Mouse (Mus musculus) left cerebral cortex, adult 2 months (tissue): ENCODE measurements at regions not wholly inside any gene's neighbourhood (a gene's known extent, or its start where the extent isn't known, plus 50 kb on each side); places are given as distances from the start of the nearest gene placed in this dataset.

Source experiments
- DNase-seq, 2 experiments: peaks; one replicate each; pipeline ENCODE4 v3.0.0; 2021 to 2022; ENCODE audit warnings: low spot score in 2 of 2, mixed read lengths in 1 of 2; ENCODE audit errors: extremely low spot score in 1 of 2
- H3K27ac ChIP-seq: fragments of 200-600 bp; 2 replicates; pipeline ENCODE4 v1.8.1; 2022
- H3K4me3 ChIP-seq: fragments of 200-600 bp; 2 replicates; pipeline ENCODE4 v1.8.1; 2022
- CTCF ChIP-seq: fragments of 200-600 bp; IDR thresholded peaks from 2 replicates; pipeline ENCODE4 v1.8.1; 2022; ENCODE audit warnings: antibody characterized with exemption, mild to moderate bottlenecking, moderate library complexity
- intact Hi-C: fragments of 180-260 bp; cut with DNase I; formaldehyde crosslinking; loops from one replicate; pipeline ENCODE4 v1.15.1; 2025

- intact Hi-C loops, result no loop called here
- TF ChIP-seq CTCF, result no peak
- no peak for DNase-seq
- Histone ChIP-seq H3K27ac (no peak overlapping the region), H3K4me3 (no peak overlapping the region)
Observed at GRCm38 (mm10) chr11:45179019-45179418, 561.9 kb downstream of the Ebf1 start.

- Histone ChIP-seq H3K4me3 (no peak overlapping the region), H3K27ac (no peak overlapping the region)
- TF ChIP-seq CTCF, result no peak
- intact Hi-C loops, result no loop called here
- no peak for DNase-seq
Observed at GRCm38 (mm10) chr11:45190601-45191370, 573.7 kb downstream of the Ebf1 start.

- no peak overlapping the region for H3K27ac ChIP-seq
- no peak overlapping the region for H3K4me3 ChIP-seq
- TF ChIP-seq CTCF, result no peak
- intact Hi-C loops, result no loop called here
- no peak for DNase-seq
Observed at GRCm38 (mm10) chr11:45191392-45192189, 574.5 kb downstream of the Ebf1 start.

GRCm38 (mm10) chr11:45193319-45193718 lies 576.2 kb downstream of the Ebf1 start:
- no peak for TF ChIP-seq CTCF
- intact Hi-C loops, result no loop called here
- no peak for DNase-seq
- Histone ChIP-seq H3K27ac (no peak overlapping the region), H3K4me3 (no peak overlapping the region)

- intact Hi-C loops, result no loop called here
- DNase-seq, result no peak
- no peak overlapping the region for H3K27ac ChIP-seq
- no peak for TF ChIP-seq CTCF
- H3K4me3 ChIP-seq, result no peak overlapping the region
Observed at GRCm38 (mm10) chr11:45199520-45199919, 582.4 kb downstream of the Ebf1 start.

GRCm38 (mm10) chr11:45200714-45201405 lies 583.7 kb downstream of the Ebf1 start:
- no peak for TF ChIP-seq CTCF
- Histone ChIP-seq H3K27ac (no peak overlapping the region), H3K4me3 (no peak overlapping the region)
- no peak for DNase-seq
- intact Hi-C loops, result no loop called here

GRCm38 (mm10) chr11:45203446-45203845 lies 586.3 kb downstream of the Ebf1 start:
- TF ChIP-seq CTCF, result no peak
- DNase-seq, result no peak
- H3K4me3 ChIP-seq, result no peak overlapping the region
- no peak overlapping the region for H3K27ac ChIP-seq
- intact Hi-C loops, result no loop called here

- DNase-seq, result no peak
- Histone ChIP-seq H3K27ac (no peak overlapping the region), H3K4me3 (no peak overlapping the region)
- intact Hi-C loops, result no loop called here
- no peak for TF ChIP-seq CTCF
Observed at GRCm38 (mm10) chr11:45206611-45207525, 589.8 kb downstream of the Ebf1 start.

GRCm38 (mm10) chr11:45214096-45214495 lies 597.0 kb downstream of the Ebf1 start:
- TF ChIP-seq CTCF, result no peak
- Histone ChIP-seq H3K4me3 (no peak overlapping the region), H3K27ac (no peak overlapping the region)
- no peak for DNase-seq
- intact Hi-C loops, result no loop called here

GRCm38 (mm10) chr11:45216942-45217474 lies 599.9 kb downstream of the Ebf1 start:
- Histone ChIP-seq H3K4me3 (no peak overlapping the region), H3K27ac (no peak overlapping the region)
- no peak for DNase-seq
- no peak for TF ChIP-seq CTCF
- intact Hi-C loops, result no loop called here

GRCm38 (mm10) chr11:45219239-45219638 lies 602.1 kb downstream of the Ebf1 start:
- intact Hi-C loops, result no loop called here
- no peak overlapping the region for H3K4me3 ChIP-seq
- DNase-seq, result no peak
- H3K27ac ChIP-seq, result no peak overlapping the region
- TF ChIP-seq CTCF, result no peak
